Mouse (Mus musculus) cerebellum, adult 2 months (tissue): ENCODE measurements around the gene Prss57. TPM values are rescaled to one million over a fixed set of nuclear protein-coding genes. Genes with fewer than 3 reads are reported as not detected.

ENCODE experiments used
- DNase-seq, 2 experiments: peaks; one replicate each; pipeline ENCODE4 v3.0.0; 2021
- H3K27ac ChIP-seq: fragments of 200-500 bp; 2 replicates; pipeline ENCODE4 v1.5.1; 2012; ENCODE audit warnings: low read length, control low read depth, inconsistent platforms; ENCODE audit not compliant: insufficient read depth
- H3K27me3 ChIP-seq: fragments of 200-500 bp; 2 replicates; pipeline ENCODE4 v1.6.1; 2012; ENCODE audit warnings: inconsistent platforms, mild to moderate bottlenecking, low read length, moderate library complexity; ENCODE audit not compliant: control insufficient read depth, insufficient read depth
- H3K4me1 ChIP-seq: fragments of 200-500 bp; 2 replicates; pipeline ENCODE4 v1.6.1; 2011; ENCODE audit warnings: low read length; ENCODE audit not compliant: control insufficient read depth, insufficient read depth
- H3K4me3 ChIP-seq: fragments of 200-500 bp; replicated peaks from 2 replicates; pipeline ENCODE3; 2011; ENCODE audit warnings: mild to moderate bottlenecking, low read depth, low read length, control low read depth; ENCODE audit not compliant: insufficient read depth
- CTCF ChIP-seq: fragments of 200-500 bp; IDR thresholded peaks from 2 replicates; pipeline ENCODE4 v1.5.1; 2011; ENCODE audit warnings: low read depth, mild to moderate bottlenecking, control low read depth, low read length, moderate library complexity, borderline replicate concordance; ENCODE audit not compliant: insufficient read depth
- POLR2A ChIP-seq: fragments of 200-500 bp; IDR thresholded peaks from 2 replicates; pipeline ENCODE4 v1.6.1; 2011; ENCODE audit warnings: low read length, control low read depth, borderline replicate concordance; ENCODE audit not compliant: insufficient read depth
- WGBS: fragments of 180-500 bp; shearing (Covaris S2); methylation state at CpG from one replicate; pipeline ENCODE4 v1.1.7; 2018; 5-methylcytosine and 5-hydroxymethylcytosine counted together
- polyA plus RNA-seq: library from polyadenylated mRNA; depleted of rRNA; stranded (reverse); fragments of >200 nt; gene quantifications from 2 replicates; pipeline ENCODE4 v1.2.3, GENCODE M21; 2012

Gene Prss57
- polyA plus RNA-seq, 1 experiment: 0.16 TPM

- Histone ChIP-seq H3K27ac (no peak overlapping the region), H3K27me3 (no peaks in the 10 kb centered on the region), H3K4me1 (no peaks in the 10 kb centered on the region), H3K4me3 (no peak overlapping the region)
- WGBS: 51% methylated on average over 6 of the region's 6 CpGs
- TF ChIP-seq POLR2A (no peak), CTCF (no peak)
- no peak for DNase-seq
Measured at GRCm38 (mm10) chr10:79824413-79824812, 33.7 kb upstream of the Prss57 start.

- Histone ChIP-seq H3K27me3 (no peaks in the 10 kb centered on the region), H3K4me3 (no peak overlapping the region), H3K27ac (no peak overlapping the region), H3K4me1 (no peaks in the 10 kb centered on the region)
- no peak for TF ChIP-seq POLR2A
- no peak for TF ChIP-seq CTCF
- WGBS: 78% methylated on average over 6 of the region's 6 CpGs
- no peak for DNase-seq
Measured at GRCm38 (mm10) chr10:79823011-79823410, 32.2 kb upstream of the Prss57 start.

- TF ChIP-seq POLR2A (no peak), CTCF (no peak)
- no peak overlapping the region for H3K27ac ChIP-seq
Measured at GRCm38 (mm10) chr10:79822372-79822771, 31.6 kb upstream of the Prss57 start.

GRCm38 (mm10) chr10:79821731-79822130 lies 31.0 kb upstream of the Prss57 start:
- TF ChIP-seq POLR2A: no peak
- TF ChIP-seq CTCF: no peak

More at GRCm38 (mm10) chr10:79822372-79822771, 31.6 kb upstream of the Prss57 start:
- no peaks in the 10 kb centered on the region for H3K4me1 ChIP-seq
- WGBS: 31% methylated on average over 17 of the region's 17 CpGs
- DNase-seq: no peak
- H3K27me3 ChIP-seq: no peaks in the 10 kb centered on the region
- no peak overlapping the region for H3K4me3 ChIP-seq

DNA sequence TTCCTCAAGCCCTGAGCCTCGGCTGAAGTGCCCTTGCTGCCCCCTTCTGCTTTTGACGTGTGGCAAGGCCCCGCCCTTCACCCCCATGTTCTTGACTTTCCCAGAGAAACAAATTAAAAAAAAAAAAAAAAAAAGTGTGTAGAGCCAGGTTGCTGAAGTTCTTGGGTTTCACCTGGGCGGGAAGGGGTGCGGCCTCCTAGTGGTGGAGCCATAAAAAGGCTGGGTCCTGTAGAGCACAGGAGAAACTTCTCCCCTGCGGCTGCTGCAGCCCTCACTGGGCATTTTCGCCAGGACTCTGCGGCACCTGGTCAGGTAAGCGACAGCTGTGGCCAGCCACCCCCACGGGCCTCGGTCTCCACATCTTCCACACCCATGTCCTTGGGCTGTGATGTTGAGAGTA lies 30.0 kb upstream of the Prss57 start, which contains the start of gene Misp:
Gene Misp, plus strand, starts transcription at position 208 of the 400 bp plus-strand sequence.
- TF ChIP-seq CTCF: no peak
- TF ChIP-seq POLR2A: no peak
- 78% methylated on average over 11 of the region's 11 CpGs for WGBS
- H3K27ac ChIP-seq: no peak within 1 kb of the TSS

More at GRCm38 (mm10) chr10:79821731-79822130, 31.0 kb upstream of the Prss57 start:
- H3K4me1 ChIP-seq: no peaks in the 10 kb centered on the region
- H3K27me3 ChIP-seq: no peaks in the 10 kb centered on the region
- H3K4me3 ChIP-seq: no peak overlapping the region
- 85% methylated on average over 12 of the region's 12 CpGs for WGBS
- DNase-seq: no peak
- H3K27ac ChIP-seq: no peak overlapping the region

DNA sequence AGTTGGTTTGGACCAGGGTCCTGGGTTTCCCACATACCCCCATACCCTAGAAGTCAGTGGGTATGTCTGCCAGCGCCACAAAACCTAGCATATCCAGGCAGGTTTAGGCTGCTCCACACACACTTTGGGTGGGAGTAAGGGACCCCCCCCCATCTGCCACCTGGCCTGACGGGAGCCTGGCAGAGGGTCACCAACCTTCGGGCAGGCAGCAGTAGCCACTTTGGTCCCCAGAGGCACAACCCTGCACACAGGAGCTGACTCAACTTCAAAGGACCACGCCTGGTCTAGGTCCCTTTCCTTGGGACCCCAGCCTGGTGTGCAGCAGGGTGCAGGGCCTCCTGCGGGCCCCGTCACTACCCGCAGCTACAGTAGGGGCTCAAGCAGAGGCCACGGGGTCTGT lies 29.5 kb upstream of the Prss57 start:
- Histone ChIP-seq H3K27ac (no peak overlapping the region), H3K27me3 (no peaks in the 10 kb centered on the region), H3K4me3 (no peak overlapping the region), H3K4me1 (no peaks in the 10 kb centered on the region)
- TF ChIP-seq POLR2A (no peak), CTCF (no peak)
- DNase-seq: no peak
- 81% methylated on average over 8 of the region's 8 CpGs for WGBS

More for the DNA sequence above, 30.0 kb upstream of the Prss57 start, which contains the start of gene Misp:
- Histone ChIP-seq H3K4me1 (no peaks in the 10 kb centered on the region), H3K27me3 (no peaks in the 10 kb centered on the region), H3K4me3 (no peak within 1 kb of the TSS)
- no peak for DNase-seq

- 92% methylated on average over 17 of the region's 17 CpGs for WGBS
- no peaks in the 10 kb centered on the region for H3K4me1 ChIP-seq
- H3K4me3 ChIP-seq: no peak overlapping the region
- no peak overlapping the region for H3K27ac ChIP-seq
- H3K27me3 ChIP-seq: no peaks in the 10 kb centered on the region
- no peak for DNase-seq
- TF ChIP-seq CTCF: no peak
Measured at GRCm38 (mm10) chr10:79819606-79820005, 28.8 kb upstream of the Prss57 start.

DNA sequence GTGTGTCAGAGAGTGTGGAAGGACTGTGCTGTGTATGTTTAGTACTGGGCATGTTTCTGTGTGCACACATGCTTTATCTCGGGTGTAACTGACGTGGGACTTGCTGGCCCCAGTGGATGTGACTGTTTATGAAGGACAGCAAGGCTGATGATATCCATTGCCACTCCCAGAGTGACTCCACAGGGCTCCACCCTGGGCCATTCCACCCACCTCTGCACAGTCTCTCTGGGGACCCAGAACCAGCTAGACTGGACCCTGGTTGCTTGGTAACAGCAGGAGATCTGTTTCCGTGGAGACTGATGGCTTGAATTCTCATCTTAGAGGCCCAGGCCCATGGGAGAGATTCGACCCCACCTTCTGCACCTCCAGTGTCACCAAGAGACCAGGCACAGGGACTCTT lies 27.5 kb upstream of the Prss57 start:
- TF ChIP-seq POLR2A: no peak
- no peak for TF ChIP-seq CTCF
- H3K27me3 ChIP-seq: no peaks in the 10 kb centered on the region
- H3K27ac ChIP-seq: no peak overlapping the region
- no peaks in the 10 kb centered on the region for H3K4me1 ChIP-seq
- no peak for DNase-seq
- WGBS: 65% methylated on average over 4 of the region's 4 CpGs
- H3K4me3 ChIP-seq: no peak overlapping the region
